Mouse (Mus musculus) layer of hippocampus, adult 2 months (tissue): ENCODE measurements around the gene Zmiz2. TPM values are rescaled to one million over a fixed set of nuclear protein-coding genes. Genes with fewer than 3 reads are reported as not detected.
"Not testable (repeated sequence)": the region's sequence is repeated elsewhere in the genome, so short reads cannot be mapped to it uniquely, and the experiment has no call there.

Experiments used
- DNase-seq, 2 experiments: peaks; one replicate each; pipeline ENCODE4 v3.0.0; 2022; ENCODE audit warnings: low spot score in 2 of 2
- H3K27ac ChIP-seq: fragments of 200-600 bp; 2 replicates; pipeline ENCODE4 v1.8.1; 2022
- H3K4me3 ChIP-seq: fragments of 200-600 bp; 2 replicates; pipeline ENCODE4 v1.8.1; 2022; ENCODE audit warnings: mild to moderate bottlenecking
- CTCF ChIP-seq: fragments of 200-600 bp; conservative IDR thresholded peaks from 2 replicates; pipeline ENCODE4 v1.8.1; 2022; ENCODE audit warnings: antibody characterized with exemption, mild to moderate bottlenecking, moderate library complexity
- microRNA-seq, 2 experiments: library from miRNA; unstranded; fragments of <30 nt; microRNA quantifications; one replicate each; pipeline ENCODE4 v1.2.0; 2021
- total RNA-seq, 2 experiments: library from RNA; stranded (reverse); gene quantifications; 2 replicates each; pipeline ENCODE4 v1.2.3; 2021

Gene Zmiz2
- total RNA-seq, 2 experiments from 2014 or later = 170 TPM

DNA sequence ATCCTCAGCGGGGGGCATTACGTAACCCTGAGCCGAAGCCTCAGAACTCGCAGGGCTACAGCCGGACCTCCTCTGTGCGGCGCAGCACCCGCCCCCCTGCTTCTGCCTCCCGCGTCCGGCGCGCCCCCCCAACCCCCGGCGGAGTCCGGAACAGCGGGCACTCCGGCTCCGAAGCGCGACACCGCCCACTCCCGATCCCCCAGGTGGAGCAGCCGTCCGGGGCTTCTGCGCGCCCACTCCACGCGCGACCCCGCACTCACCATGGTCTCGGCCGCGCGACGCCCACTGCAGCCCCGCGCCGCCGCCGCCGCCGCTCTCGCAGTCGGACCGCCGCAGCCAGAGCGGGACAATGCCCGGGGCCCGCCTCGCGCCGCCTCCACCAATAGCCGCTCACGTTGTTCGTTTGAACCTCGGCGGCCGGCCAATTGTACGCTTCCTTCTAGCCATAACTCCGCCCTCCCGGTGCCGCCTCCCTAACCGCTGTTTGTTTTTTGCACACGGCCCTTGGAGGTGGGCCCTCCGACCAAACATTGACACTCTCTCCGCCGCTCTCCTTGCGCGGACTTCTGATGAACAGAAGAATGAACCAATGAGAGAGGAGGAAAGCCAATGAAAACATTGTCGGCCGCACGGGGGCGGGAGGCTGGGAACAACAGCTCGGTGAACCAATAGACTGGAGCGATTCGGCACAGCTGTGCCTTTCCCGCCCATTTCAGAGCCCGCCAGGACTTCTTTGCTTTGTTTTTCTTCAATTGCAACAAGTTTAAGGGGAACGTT lies 55.4 kb downstream of the Zmiz2 start, which contains the start of gene H2afv:
Gene H2afv, minus strand, starts transcription at position 367 of the 777 bp plus-strand sequence.
- DNase-seq = peak; percentile 99
- peak within 1 kb of the TSS; percentile 73 for H3K4me3 ChIP-seq
- peak within 1 kb of the TSS; percentile 94 for H3K27ac ChIP-seq
- peak; percentile 59 for TF ChIP-seq CTCF

DNA sequence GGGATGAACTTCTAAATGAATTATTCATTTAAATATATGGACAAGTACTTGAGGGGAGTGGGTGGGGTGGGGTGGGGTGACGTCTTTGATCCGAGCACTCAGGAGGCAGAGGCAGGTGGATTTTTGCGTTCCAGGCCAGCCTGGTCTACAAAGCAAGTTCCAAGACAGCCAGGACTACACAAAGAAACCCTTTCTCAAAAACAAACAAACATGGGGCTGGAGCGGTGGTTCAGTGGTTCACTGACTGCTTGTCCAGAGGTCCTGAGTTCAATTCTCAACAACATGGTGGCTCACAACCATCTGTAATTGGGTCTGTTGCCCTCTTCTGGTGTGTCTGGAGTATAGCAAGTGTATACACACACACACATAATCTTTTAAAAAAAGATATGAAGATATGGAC lies 56.6 kb downstream of the Zmiz2 start:
- no peak for DNase-seq
- no peak overlapping the region for H3K27ac ChIP-seq
- H3K4me3 ChIP-seq = no peak overlapping the region
- TF ChIP-seq CTCF = peak; percentile 38

DNA sequence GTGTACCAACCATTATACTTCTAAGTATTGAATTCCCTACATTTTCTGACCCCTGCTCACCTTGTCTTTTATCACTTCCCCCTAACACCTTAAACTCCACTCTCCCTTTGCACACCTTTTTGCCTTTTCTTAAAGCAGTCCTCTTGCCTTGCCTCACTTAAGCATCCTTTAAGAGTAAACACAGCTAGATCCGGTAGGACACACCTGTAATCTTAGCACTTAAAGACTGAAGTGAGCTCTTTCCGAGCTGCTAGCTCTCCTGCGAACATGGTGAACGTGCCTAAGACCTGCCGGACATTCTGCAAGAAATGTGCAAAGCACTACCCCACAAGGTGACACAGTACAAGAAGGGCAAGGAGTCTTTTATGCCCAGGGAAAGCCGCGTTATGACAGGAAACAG lies 57.1 kb downstream of the Zmiz2 start:
- Histone ChIP-seq H3K4me3 (no peak overlapping the region), H3K27ac (no peak overlapping the region)
- no peak for DNase-seq
- TF ChIP-seq CTCF = no peak

DNA sequence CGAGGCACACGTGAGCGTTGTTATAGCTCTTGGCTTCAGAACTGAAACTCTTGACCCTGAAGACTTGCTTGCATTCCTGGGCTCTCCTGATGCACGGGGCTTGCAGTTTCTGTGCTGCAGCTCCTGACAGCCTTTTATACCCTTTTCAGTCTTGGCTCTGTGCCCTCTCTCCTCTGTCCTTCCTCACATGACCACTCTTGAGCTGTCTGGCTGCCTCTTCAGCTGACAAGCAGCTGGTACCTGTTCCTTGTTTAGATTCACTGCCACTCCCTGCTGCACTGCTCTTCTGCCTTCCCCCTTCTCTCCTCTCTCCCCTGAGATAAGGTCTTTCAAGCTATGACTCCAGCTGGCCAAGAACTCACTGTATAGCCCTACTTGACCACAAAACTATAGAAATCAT lies 58.6 kb downstream of the Zmiz2 start:
- DNase-seq = no peak
- Histone ChIP-seq H3K4me3 (no peak overlapping the region), H3K27ac (no peak overlapping the region)
- no peak for TF ChIP-seq CTCF

DNA sequence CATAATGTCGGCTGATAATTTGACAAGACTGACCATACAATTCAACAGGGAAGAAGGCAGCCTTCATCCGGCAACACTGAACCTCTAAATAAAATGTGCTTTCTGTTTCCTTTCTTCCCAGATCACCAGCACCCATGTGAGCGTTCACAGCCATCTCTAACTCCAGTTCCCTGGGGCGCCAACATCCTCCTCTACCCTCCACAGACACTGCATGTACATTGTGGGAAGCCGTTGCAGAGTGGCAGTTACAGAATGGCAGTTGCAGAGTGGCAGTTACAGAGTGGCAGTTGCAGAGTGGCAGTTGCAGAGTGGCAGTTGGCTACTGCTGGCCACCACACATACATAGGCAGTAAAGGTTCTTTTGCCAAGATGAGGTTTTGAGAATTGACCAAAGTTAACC lies 59.3 kb downstream of the Zmiz2 start:
- not testable (repeated sequence) for DNase-seq, H3K4me3 ChIP-seq

More for the DNA sequence above, 59.3 kb downstream of the Zmiz2 start:
- not testable (repeated sequence) for H3K27ac ChIP-seq

Small RNAs within 50 kb of the gene (microRNA-seq; reads per million reads assigned to microRNA genes)
- gene Mir7651 = 0.32 to 0.74 reads per million in 2 experiments

Other genes with a start within 250 kb of the Zmiz2 start
- under 1 TPM in 1 of 2 experiments, not detected in 1; 0.31 TPM for gene A730071L15Rik, start 189.0 kb upstream of the Zmiz2 start, total RNA-seq
- 100 to 1,000 TPM; 117 to 118 TPM for gene Nudcd3, start 188.7 kb upstream of the Zmiz2 start, total RNA-seq
- gene Npc1l1, start 158.9 kb upstream of the Zmiz2 start, total RNA-seq = under 1 TPM; 0.27 to 0.51 TPM
- gene Ddx56, start 121.3 kb upstream of the Zmiz2 start, total RNA-seq = 10 to 100 TPM; 40.1 to 48.8 TPM
- 100 to 1,000 TPM in 1 of 2 experiments, 10 to 100 TPM in 1; 98.7 to 104 TPM for gene Tmed4, start 114.2 kb upstream of the Zmiz2 start, total RNA-seq
- gene Ogdh, start 97.4 kb upstream of the Zmiz2 start, total RNA-seq = 100 to 1,000 TPM; 214 to 221 TPM
- 1,000 to 10,000 TPM; 1,589 to 1,677 TPM for gene Ppia, start 26.4 kb downstream of the Zmiz2 start, total RNA-seq
- 10 to 100 TPM; 43.6 to 47.3 TPM for gene H2afv, start 55.4 kb downstream of the Zmiz2 start, total RNA-seq
- gene Purb, start 86.8 kb downstream of the Zmiz2 start, total RNA-seq = 100 to 1,000 TPM; 234 to 240 TPM
- under 1 TPM; 0.59 to 0.91 TPM for gene Myo1g, start 131.9 kb downstream of the Zmiz2 start, total RNA-seq
- 10 to 100 TPM; 50.2 to 55.8 TPM for gene Ccm2, start 157.8 kb downstream of the Zmiz2 start, total RNA-seq
- 10 to 100 TPM; 36.9 to 37.1 TPM for gene Nacad, start 217.0 kb downstream of the Zmiz2 start, total RNA-seq
- gene Tbrg4, start 237.0 kb downstream of the Zmiz2 start, total RNA-seq = 10 to 100 TPM; 42.9 to 52.9 TPM
- not detected for gene Wap, start 249.6 kb downstream of the Zmiz2 start, total RNA-seq